Mouse (Mus musculus): ENCODE measurements around the gene 4930564D02Rik.

Gene 4930564D02Rik

DNA sequence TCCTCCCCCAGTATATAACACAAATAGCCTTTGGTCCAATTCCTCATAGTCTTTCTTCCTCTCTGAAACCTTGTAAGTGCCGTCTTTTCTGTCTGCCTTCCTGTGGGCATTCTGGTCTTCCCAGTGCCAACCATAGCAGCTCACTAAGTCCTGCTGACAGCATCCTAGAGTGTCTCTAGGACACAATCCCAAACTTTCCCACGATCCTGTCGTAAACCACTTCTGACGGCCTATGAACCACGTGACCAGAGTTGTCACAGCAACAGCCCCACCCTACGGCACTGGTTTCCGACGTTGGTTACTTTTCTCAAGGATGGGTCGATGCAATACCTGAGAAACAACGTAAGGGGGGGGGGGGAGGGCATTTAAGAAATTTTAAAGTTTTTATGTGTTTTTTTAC is at the start of gene 4930564D02Rik:
Gene 4930564D02Rik, plus strand, starts transcription at position 301 of the 400 bp plus-strand sequence.
- in situ Hi-C loops (cut with MboI): no loop called here

DNA sequence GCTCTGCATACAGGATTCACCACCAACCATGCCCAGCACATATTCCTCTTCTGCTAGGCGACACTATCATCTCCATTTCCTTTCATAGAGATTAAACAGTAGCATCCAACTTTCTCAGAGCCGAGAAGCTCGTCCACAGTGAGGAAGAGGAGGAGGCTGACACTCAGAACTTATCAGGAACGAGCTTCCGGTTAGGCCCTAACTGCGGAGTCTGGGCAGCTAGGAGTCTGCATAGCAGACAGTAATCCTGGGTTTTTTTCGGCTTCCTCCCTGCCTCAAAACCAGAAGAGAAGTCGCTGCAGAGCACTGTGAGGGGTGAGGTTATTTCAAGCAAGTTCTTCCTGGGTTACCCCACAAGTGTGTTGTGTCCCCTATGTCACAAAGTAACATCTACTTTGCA is 49.3 kb upstream of the 4930564D02Rik start:
- in situ Hi-C loops (cut with MboI): no loop called here

DNA sequence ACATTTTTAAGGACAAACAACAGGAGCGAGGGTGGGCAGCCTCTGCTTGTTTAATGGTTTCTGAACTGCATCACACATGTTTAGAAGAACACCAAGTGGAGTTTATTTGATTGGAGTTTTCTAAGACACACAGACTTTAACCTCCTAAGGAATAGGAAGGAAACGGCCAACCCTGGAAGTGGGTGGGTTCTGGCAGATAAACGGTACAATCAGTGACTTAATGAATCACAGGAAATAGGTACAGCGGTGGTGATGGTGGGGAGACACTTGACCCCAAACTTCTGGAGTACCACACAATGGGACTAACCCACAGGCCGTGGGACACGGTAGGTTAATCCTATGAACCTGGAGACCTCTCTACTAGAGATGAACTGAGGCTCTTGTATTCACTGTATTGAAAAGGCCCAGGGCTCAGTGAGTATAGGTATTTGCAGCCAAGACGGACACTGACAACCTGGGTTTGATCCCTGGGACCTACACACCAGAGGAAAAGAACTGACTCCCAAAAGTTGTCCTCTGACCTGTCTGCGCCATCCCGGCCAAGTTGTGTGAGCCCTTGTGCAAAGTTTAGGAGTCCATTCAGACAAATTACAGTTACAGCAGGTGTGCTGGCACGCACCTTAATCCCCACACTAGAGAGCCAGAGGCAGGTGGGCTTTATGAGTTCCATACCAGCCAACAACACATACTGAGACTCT is 48.4 kb upstream of the 4930564D02Rik start:
- in situ Hi-C loops (cut with MboI): no loop called here

DNA sequence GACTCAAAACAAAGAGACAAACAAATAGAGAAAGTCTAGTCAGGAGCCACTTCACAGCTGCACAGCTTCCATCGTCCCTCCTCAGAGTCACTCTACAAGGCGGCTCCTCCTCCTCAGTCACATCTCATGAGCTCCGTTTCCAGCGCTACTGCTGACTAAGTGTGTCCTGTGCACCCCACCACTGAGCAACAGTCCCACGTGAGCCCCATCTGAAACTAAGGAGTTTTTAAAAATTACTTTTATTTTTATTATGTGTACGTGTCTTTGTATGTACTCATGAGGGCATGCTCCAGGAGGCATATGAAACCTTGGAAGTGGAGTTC is 47.9 kb upstream of the 4930564D02Rik start:
- in situ Hi-C loops (cut with MboI): no loop called here

DNA sequence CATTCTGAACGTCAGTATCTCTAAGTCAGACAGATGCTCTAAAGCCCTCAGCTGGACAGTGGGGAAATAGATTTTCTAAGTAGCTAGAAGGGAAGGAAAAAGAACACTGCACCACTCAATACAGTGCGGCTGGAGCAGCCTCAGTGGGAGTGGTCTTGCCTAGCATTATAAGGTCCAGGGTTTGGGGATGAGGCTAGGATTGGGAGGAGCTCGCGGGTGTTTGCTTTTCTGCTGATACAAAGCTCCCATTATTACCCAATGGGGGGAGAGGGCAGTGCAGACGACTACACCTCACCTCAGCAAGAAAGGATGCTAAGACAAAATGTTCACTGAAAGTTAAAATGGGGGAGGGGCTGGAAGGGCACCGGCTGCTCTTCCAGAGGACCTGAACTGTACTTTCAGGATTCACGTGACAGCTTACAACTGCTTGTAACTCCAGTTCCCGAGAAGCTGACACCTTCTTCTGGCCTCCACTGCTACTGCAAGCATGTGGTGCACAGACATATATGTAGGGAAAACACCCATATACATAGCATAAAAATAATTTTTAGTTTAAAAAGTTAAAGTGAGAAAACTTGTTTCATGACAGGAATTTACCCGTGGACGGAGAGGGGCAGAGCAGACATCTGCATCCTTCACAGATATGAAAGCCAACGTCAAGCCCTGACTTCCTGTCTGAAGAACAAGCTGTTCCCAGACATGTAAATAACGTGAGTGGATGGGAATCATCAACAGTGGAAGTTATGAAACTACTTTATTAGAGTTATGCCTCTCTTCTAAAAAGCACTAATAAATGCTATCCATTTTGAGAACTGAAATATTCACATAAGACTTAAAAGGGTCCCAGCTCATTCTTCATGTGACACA is 46.6 kb upstream of the 4930564D02Rik start:
- in situ Hi-C loops (cut with MboI): no loop called here

DNA sequence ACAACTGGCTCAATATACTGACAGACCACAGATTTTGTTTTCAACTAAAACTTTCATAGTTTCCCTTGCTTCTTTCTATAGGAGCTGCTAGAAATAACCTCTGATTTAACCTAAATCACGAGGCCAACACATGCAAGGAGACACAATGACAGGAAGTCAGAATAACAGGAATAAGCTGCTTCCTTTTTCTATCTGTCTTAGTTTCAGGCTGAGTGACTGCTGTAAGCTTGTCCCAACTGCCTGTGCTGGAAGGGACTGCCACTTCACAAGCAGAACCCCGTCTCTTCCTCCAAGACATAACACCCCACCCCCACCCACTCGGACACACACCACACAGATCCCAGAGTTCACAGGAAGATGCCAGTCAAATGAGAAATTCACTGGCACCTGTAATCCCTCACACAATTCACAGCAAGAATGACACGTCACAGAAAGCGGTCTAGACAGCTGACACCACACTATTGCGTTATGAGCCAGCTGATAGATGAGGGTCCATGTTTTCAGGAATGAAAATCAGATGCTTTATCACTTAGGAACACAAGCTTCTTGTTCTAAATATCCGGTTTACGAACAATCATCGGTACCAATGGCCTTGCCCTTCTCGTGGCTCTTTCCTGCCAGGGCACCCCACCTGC is 43.2 kb upstream of the 4930564D02Rik start:
- in situ Hi-C loops (cut with MboI): no loop called here

DNA sequence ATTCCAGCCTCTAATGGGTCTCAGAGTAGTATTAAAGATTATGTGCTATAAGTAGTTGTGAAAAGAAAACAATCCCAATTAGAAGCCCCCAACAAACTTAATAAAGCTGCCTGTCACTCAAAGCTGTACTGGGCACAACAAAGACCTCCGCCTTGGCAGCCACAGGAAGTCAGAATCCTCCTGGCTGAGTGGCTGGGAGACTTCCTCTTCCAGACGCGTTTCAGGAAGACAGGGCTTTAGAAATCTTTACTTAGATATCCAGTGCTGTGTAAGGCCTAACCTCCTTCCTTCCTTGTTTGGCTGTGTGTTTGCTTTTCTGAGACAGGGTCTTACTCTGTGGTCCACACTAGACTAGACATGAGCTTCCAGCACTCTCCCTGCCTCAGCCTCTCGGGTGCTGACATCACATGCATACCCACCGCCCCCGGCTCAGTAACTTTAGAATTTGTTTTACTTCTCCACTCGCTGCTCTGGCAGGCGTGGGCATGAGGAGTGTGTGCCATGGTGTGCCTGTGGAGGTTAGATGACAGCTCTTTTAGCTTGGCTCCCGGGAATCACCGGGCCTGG is 30.3 kb upstream of the 4930564D02Rik start:
- in situ Hi-C loops (cut with MboI): no loop called here

DNA sequence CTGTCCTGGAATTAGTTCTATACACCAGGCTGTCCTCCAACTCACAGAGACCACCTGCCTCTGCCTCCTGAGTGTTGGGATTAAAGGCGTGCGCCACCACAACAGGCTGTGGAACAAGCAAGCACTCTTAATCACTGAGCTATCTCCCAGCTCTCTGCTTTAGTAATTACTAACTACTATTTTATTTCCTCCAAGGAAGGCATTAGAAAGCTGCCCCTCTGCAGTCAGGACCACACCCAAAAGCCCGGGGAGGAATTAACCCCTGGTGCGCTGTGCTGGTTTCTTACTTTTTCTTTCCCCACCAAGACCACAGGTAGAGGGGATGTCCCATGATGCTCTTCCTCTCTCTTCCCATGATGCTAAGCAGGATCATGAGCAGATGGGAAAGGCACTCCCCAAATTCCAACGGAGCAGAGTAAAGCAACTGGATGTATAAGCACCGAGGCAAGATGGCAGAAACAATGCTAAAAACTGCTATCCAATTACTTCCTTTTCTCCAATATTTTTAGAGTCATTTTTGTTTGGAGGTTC is 29.3 kb upstream of the 4930564D02Rik start:
- in situ Hi-C loops (cut with MboI): no loop called here

DNA sequence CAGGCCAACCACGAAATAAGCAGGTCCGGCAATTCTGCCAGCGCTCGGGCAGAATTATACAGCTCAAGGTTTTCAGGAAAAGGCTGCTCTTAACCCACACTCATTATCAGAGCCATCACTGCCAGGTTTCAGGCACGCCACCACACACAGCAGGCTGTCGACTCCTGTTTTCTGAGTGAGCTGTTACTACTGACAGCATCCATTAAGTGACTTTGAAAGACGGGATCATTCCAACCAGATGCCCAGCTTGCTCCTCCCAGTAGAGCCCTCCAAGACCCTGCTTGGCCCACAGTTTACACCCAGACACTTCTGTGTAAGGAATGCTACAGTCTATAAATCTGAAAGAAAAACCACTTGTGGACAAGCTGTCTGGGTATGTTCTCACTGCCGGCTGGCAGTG is 26.6 kb upstream of the 4930564D02Rik start:
- in situ Hi-C loops (cut with MboI): no loop called here

DNA sequence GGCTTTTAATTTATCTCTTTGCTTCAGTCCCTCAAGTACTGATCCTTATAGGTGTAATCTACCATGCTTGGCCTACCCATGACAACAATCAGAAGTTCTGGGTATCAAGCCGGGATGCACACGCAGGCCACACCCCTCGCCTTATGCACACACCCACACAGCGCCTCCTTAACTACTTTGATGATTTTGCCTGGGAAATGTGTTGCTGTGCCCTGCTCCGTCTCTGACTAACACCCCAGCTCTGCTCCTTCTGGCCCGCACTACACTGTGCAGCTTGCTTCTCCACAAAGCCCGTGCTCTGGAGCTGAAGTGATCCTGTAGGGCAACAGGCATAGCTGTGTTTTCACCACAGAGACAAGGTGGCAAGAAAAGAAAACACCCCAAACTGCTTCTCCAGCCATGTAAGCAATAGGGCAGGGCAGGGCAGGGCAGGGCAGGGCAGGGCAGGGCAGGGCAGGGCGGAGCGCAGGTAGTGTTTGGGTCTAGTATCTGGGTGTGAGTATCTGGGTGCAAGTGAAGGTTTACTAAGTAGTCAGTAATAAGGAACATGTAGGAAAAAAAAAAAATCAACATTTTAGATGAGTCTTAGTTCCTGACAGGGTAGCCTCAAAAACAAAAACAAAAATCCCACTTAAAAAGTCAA is 25.5 kb upstream of the 4930564D02Rik start:
- in situ Hi-C loops (cut with MboI): no loop called here

DNA sequence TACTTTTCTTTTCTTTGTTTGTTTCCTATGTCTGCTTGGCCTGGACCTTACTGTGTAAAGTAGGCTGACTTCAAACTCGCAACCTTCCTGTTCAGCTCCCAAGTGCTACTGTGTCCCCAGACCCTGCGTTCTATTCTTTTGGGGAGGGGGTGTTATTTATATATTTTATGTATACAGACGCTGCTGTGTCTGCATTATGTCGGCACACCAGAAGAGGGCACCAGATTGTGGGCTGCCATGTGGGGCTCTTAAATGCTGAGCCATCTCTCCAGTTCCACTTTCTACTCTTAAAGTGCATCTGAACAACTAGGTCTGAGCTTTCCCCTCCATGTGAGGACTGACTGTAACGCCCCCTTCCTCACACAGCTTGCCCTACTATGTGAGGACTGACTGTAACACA is 22.9 kb upstream of the 4930564D02Rik start:
- in situ Hi-C loops (cut with MboI): no loop called here

DNA sequence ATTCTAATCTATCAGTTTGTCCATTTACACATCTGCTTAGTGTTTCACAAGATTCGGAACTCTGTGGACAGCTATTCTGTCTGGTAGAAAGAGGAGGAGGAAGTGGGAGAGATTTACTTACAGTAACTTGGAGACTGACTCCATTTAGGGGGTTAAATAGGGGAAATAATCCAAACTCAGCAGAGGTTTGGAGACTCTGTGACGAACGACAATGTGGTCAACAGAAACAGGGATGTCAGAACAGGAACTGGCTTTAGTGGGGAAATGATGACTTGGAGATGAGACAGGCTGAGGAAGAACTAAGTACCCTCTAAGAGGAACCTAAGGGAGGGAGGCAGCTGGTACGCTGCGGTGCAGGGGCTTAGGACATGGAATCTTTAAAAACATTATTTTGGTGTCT is 19.8 kb upstream of the 4930564D02Rik start:
- in situ Hi-C loops (cut with MboI): no loop called here

DNA sequence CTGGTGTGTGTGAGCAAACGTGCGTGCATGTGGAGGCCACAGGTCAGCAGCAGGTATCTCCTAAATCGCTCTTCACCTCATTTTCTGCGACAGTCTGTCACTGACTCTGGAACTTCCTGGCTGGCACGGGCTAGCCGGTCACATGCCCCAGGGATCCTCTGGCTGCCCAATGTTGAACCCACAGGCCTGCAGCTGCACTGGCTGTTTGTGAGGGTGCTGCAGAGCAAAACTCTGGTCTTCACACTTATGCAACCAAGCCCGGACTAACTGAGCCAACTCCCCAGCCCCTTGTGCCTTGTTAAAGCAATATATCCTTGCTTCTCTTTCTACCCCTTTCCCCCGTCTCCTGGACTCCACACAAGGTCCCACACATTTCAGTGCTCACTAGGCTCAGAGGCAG is 19.0 kb upstream of the 4930564D02Rik start:
- in situ Hi-C loops (cut with MboI): no loop called here

DNA sequence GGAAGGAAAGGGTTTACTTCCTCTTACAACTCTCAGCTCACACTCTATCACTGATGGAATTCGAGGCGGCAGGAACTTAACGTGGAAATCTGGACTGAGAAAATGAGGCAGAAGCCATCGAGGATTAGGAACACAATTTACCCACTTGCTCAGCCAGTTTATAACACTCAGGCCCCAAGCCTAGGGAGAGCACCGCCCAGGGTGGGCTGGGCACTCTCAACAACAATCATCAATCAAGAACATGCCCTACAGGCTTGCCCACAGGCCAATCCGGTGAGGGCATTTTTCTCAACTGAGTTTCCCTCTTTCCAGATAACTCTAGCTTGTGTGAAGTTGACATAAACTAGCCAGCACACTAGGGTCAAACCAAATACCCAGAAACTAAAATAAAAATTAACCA is 16.8 kb upstream of the 4930564D02Rik start:
- in situ Hi-C loops (cut with MboI): no loop called here

DNA sequence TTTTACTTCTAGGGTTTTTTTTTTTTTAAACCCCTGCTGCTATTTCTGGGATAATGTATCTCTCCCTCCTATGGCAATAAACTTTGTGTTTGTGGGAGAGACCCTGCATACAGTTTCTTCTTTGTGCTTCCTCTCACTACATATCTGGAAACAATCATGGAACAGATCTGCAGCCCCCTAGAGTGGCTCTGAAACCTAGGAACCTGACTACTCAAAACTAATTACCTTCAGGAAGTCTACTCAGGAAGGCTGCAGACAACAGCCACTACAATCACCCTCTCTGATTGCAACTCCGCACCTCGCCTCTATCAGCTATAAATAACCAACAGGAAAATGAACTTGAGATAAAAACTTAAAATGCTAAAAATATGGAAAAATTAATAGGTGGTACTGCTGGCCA is 15.5 kb upstream of the 4930564D02Rik start:
- in situ Hi-C loops (cut with MboI): no loop called here

DNA sequence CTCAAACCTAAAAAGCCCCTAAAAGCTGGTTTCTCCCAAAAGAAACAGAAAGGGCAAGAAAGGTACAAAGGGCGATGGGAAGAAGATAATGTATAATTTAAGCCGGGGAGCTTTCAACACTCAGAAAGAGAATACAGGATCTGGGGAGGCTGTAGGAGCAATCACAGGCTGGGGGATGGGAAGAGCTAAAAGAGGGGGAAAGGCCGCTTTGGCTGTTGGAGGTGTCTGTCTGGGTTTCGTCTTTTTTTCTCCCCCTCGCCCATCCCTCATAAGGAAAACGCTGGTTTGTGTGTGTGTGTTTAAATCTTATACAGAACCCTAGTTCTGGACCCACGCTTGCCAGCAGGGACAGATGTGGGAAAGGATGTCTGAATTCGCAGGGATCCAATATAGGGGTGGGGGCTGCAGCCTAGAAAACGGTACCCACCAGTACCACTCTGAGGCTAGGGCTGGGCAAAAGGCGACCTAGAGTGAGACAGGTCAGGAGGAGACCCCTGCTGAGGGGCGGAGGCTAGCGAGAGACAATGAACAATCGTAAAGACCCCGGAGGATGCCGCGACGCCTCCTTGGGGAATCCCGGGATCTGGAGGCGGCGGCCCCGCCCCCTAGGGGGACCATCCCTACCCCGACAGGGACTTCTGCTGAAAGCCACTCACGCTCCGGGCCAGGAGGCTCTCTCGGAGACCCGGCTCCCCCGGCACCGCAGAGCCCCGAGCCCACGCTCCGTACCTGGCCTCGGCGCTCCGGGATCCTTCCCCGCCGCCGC is 14.3 kb upstream of the 4930564D02Rik start:
- in situ Hi-C loops (cut with MboI): no loop called here

DNA sequence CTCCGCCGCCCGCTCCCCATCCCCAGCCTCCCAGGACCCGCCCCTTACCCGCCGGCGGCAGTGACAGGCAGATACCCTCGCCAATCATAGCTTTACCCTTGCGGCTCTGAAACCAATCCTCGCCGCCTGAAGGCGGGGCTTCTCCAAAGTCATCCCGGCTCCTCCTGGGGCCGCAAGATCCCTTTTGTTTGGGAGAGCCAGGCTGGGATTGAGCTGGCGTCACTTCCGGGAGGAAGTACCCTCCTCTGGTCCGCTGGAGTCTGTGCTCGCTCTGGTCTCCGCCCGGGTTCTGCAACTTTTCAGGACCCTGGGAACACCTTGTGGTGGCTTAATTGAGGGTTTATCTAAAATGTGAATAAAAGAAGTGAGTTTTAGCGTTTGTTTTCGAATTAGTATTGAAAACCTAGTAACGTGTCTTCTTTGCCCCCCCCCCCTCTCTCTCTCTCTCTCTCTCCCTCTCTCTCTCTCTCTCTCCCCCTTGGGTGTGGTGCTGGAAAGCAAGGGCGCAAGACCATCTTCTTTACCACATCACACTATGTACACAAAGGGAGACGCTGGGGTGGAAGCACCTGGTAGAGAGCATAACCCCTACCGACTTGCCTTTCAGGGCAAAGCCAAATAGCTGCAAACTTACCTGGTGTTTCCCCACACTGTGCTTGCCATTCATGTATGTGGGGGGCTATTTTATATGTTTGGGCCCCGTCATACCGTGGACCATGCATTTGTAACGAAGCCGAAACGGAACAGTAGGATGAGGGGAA is 13.5 kb upstream of the 4930564D02Rik start, which contains the start of gene Cttnbp2nl:
Gene Cttnbp2nl, minus strand, starts transcription at position 210 of the 761 bp plus-strand sequence.
- in situ Hi-C loops (cut with MboI): no loop called here

DNA sequence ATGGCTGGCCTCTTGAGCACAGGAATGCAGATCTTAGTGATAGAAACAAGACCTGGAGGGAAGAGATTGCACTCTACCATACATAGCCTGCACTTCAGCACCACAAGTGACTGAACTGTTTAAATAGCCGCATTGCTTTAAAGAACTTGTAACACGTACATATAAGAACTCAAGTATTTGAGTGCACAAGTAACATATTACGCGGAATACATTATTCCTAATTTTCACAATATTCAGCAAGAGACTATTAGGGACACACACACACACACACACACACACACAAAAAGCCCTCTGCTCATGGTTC is 13.0 kb upstream of the 4930564D02Rik start:
- in situ Hi-C loops (cut with MboI): no loop called here

DNA sequence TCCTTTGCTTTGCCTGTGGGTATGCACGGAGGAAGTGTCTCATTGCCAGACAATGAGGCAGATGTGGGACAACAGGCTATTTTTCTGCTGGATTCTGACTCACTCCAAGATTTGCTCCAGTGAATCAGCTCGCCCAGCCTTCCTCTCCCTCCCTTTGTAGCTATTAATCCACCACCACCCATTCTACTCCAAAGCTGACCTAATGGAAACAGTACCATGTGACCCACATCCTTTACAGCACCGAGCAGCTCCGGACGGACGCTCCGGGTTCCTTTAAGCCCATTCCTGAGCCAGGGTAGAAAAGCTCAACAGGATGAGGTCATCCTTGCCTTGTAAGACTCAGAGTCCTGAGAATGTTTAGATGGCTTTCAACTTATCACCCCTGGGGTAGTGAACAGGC is 11.7 kb upstream of the 4930564D02Rik start:
- in situ Hi-C loops (cut with MboI): no loop called here

DNA sequence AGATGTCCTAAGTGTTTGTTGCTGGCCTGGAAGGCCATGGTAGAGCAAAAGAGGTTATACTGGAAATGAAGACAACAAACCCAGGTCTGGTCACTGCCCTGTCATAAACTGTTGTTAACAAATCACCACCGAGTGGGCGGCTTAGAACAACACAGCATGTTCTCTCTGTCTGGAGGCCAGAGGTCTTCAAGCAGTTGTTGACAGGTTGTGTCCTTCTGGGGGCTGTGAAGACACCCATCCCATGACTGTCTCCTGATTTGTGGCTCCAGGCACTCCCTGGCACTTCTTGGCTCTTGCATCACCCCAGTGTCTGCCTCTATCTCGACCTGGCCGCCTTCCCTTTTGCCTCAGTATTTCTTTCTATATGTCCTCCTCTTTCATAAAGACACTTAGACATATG is 11.0 kb upstream of the 4930564D02Rik start:
- in situ Hi-C loops (cut with MboI): no loop called here

Data from mature B cell (primary cell).